Mouse (Mus musculus): ENCODE measurements at regions not wholly inside any gene's neighbourhood (a gene's known extent, or its start where the extent isn't known, plus 50 kb on each side); places are given as distances from the start of the nearest gene placed in this dataset.
A peak's percentile ranks its signal among the peaks of the same experiment; 100 is the strongest.

GRCm38 (mm10) chr9:87964508-87964907, 233.4 kb upstream of the Tbx18 start:
- no peak for DNase-seq

DNA sequence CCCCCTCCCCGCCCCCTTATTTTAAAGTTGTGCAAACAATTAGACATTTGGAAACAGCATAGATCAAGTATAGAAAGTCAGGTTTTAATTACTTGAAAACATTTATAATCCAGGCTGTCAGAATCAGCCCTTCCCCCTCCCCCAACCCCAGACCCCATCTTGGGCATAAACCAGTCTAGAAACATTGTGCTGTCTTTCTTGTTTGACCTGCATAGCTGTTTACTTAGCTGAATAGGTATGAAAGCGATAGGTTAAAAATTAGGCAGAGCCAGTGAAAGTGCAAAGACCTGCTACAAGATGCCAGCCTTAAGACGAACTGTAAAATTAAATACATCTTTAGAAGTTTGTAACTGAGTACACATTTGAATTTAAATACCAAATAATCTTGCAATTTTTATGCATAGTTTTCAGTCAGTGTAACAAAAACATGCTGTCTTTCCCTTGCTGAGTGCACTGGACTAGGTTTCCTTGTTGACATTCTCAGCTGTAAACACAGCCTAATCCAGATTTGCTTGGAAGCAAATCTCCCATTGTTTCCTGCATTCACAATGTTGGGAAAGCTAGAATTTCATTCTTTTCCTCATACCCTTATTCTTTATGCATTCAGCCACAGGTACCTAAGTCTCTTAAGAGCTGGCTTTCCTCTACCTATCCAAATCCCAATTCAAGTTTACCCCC, 234.2 kb upstream of the Tbx18 start:
- no peak for DNase-seq

DNA sequence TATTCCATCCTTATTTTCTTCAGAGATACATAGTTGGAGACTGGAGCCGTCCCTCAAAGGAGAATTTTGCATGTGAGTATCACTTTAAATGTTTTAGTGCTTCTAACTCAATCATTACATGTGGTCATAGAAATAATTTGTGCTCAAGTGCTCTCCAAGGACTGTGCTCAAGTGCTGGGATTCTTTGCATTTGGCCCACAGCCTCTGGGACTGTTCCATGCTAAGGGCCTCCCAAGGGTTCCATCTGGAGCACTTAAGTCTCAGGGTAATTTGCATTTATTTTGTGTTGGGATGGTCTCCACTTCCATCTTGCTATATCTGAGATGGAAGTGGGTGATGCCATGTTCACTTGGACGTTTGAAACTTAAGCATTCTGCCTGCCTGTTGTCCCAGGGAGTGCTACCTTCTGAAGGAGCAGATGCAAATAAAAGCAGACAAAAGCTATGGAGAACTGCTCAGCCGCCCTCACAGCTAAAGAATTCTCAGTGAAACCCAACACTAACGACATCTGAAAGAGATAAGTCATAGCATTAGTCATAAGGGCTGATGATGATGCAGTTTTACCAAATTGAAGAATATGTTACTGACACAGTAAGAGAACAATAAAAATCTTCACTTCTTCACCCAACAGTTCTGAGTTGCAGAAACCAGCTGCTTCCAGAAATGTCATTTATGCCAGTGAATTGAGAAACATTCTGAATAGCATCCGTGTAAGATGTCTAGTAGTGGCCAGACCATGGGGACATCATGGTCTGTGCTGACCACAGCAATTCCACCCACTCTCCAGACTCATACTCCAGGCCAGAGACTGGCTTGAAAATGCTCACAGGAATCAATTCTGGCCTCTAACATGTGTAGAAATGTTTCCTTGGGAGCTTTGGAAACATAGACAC, 237.4 kb upstream of the Tbx18 start:
- peak; percentile 38 to 41 for DNase-seq

- no peak for DNase-seq
These were observed 239.5 kb upstream of the Tbx18 start for GRCm38 (mm10) chr9:87970586-87970985.

DNA sequence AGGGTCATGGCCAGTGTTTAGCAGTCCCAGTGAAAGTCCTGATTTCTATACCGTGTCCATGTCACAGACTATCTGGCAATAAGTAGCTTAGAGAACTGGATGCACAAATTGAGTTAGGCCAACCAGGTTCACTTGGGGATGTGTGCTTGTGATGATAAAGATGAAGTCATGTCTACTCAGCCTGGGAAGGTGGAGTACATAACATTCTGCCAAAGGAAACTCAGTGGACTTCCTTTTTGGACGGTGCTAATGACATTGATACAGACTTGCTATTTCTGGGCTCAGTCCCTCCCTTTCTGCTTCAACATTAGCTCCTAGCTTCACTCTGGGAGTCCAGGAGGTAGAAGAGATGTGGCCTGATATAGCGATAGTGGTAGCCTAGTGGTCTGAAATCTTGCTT, 240.7 kb upstream of the Tbx18 start:
- DNase-seq, result peak; percentile 17 to 45

- DNase-seq, result peak; percentile 12 to 40
These were observed 242.5 kb upstream of the Tbx18 start for GRCm38 (mm10) chr9:87973531-87973930.

- no peak for DNase-seq
These were observed 253.8 kb upstream of the Tbx18 start for GRCm38 (mm10) chr9:87984910-87985309.

DNA sequence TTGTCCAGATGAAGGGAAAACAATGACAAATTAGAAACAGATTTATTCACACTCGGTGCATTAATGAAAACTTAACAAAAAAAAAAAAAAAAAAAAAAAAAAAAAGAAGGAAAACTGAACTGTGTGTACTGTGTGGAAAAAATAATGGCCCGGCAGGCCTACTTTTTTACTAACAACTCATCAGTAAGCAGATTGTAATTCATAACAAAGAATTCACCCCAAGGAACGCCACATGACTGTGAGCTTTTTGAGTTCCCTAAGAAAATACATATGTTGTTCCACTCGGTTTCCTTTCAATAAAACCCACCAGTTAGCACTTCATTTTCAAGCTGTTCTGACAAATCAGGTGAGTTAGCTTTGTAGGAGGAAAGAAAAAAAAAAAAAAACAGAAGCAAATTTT, 254.4 kb upstream of the Tbx18 start:
- DNase-seq, result no peak

- DNase-seq, result no peak
These were observed 275.1 kb upstream of the Tbx18 start for GRCm38 (mm10) chr9:88005945-88006700.

- no peak for DNase-seq
These were observed 292.7 kb upstream of the Tbx18 start for GRCm38 (mm10) chr9:88023752-88024151.

- no peak for DNase-seq
These were observed 294.9 kb upstream of the Tbx18 start for GRCm38 (mm10) chr9:88025936-88026335.

GRCm38 (mm10) chr9:88030509-88031148, 296.4 kb upstream of the Nt5e start:
- no peak for DNase-seq

DNA sequence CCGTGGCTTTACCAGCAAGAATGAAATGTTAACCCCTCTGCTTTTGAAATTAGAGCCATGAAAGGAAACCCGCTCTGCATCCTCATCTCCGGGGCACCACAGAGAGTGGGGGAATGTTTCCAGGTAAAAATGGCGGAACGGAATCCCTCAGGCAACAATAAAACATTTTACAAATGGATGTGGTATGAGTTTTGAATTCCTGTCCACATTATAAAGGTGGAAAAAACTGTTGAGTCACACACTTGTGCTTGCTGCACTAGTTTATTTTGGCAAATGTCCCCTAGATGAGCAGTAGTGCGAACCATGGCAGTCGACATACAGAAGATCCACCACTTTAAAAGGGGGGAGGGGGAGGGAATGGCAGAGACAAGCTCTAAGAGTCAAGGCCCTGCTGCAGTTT, 289.4 kb upstream of the Nt5e start:
- DNase-seq, result no peak

DNA sequence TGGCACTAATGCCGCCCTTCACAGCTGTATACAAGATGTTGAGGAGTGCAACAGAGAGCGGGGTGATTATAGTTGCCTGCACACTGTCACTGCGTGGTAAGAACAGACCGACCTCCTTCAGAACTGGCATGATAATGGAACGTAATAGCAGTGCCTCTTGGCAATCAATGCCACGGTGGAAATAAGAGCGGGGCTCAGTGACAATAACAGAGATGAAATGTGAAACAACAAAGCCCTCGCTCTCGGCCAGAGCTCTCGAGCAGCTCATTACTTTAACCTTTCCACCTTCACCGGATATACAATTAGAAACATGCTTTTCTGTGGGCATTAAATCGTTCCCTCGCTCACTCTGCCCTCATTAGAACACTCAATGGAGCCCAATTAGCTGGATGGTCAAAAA, 277.7 kb upstream of the Nt5e start:
- DNase-seq, result no peak

DNA sequence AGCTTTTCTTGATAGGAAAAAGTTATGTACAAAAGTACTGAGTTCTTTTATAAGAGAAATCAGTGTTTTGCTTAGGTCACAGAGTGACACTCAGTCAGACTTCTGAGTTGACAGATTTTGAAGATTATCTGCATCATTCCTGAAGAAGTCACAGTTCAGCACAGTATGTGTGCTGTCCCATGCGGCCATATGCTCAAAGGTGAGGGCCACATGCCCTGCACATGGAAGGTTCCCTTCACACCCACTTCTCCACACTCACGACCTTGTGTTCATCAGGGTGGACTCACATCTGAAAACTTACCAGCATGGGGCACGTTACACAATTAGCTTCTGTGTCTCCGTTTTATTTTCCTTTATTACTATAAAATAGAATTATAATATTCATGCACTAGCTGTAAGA, 277.2 kb upstream of the Nt5e start:
- DNase-seq, result no peak

DNA sequence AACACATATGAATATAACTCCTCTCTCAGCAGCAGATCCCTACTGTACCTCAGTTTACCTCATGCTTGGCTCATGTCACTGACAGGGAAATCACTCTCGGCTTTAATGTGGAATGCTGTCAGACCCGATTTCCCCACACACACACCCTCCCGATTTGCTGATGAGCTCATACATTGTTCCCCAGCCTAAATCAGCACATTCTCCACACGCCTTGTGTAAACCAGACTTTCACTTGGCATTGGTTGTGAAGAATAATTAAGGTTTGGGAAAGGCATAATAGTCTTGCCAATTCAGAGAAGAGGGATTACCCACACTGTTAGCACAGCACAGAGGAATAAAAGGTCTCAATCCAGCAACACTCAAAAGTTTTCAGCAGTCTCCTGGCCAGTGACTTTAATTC, 268.4 kb upstream of the Nt5e start:
- peak in 1 of 2 experiments; percentile 7 for DNase-seq

- DNase-seq, result no peak
These were observed 268.0 kb upstream of the Nt5e start for GRCm38 (mm10) chr9:88059005-88059404.

- no peak for DNase-seq
These were observed 262.9 kb upstream of the Nt5e start for GRCm38 (mm10) chr9:88063973-88064676.

DNA sequence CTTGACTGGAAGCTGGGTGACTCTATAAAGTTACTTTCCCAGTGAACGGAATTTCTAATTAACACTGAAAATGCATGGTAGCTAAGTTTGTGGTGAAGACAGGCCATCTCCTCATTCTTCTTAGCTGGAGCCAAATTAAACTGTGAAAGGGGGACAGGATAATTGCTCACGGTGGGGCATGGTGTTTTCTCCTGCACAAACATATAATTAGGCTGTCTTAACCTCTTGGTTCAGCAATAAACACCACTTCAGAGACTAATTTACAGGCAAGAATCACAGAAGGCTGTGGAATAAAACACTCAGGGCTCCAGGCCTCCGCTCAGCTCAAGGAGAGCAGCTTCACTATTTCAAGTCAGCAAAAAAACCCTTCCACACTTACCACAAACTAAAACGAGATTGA, 261.9 kb upstream of the Nt5e start:
- no peak for DNase-seq

DNA sequence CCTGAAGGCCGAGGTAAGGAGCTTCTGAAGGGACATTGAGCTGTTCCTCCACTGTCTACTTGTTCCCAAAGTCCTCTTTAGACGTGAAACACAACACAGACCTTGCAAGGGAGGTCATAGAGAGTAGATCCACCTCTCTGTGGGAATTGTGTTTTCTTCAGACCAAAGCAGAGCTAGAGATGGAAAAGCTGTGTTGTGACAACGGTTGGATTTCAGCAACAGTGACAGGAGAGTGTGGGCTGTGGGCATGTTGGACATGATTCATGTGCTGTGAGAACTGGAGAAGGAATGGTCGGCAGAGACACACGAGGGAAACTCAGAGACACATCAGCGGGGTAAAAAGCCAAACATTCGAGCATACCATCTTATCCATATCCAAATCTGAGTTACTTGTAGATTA, 261.2 kb upstream of the Nt5e start:
- no peak for DNase-seq

DNA sequence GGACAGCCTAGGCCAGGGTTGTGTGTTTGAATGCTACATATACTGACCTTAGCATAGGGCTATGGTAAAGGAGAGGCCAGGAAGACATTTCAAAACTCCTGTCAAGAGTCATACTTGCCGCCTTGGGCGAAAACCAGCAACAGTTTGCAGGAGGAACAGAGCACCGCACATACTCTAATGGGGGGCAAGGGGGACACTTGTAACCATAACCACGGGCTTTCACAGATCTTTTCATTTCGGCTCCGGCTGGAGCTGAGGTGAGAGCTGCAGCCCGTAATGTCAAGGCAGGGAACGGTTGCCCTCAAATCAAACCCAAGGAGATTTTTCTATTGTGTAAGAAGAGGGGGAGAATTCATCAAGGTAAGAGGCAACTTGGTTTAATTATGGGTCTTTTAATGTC, 258.7 kb upstream of the Nt5e start:
- no peak for DNase-seq

DNA sequence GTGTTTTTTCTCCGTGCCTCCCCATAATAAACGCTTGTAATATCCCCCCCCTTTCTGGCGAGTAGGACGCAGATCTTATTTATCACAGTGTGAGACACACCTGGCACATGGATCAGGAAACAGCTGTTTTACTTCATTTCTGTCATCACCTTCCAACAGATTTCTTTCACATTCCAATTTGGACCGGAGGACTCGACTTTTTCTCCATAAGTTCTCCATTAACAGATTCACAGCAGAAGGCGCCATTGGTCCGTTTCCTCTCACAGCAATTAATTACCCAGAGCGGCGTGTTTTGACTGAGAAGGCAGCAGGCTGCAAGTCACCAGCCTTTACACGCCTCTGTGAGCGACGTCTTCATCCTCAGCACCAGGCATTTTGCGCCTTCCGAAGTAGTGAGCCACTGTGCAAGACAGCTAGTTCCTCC, 258.1 kb upstream of the Nt5e start:
- peak; percentile 30 to 42 for DNase-seq

Measured in heart, adult 18-20 months (tissue).